Mouse (Mus musculus) ES-E14 (cell line): ENCODE data around the gene Sf3a2. TPM values are rescaled to one million over a fixed set of nuclear protein-coding genes. Genes with fewer than 3 reads are reported as not detected.

ENCODE experiments used
- DNase-seq: peaks from one replicate; pipeline ENCODE4 v3.0.0-alpha.2; 2013; ENCODE audit warnings: low read depth, low spot score
- H3K27ac ChIP-seq: 2 replicates; pipeline ENCODE4 v1.5.1; 2012; ENCODE audit warnings: low read depth, mild to moderate bottlenecking, low read length, moderate library complexity, mixed read lengths; ENCODE audit not compliant: poor library complexity, insufficient read depth, severe bottlenecking
- H3K36me3 ChIP-seq: 2 replicates; pipeline ENCODE4 v1.6.1; 2012; ENCODE audit warnings: mild to moderate bottlenecking, low read length, moderate library complexity, mixed read lengths; ENCODE audit not compliant: control insufficient read depth, poor library complexity, insufficient read depth, severe bottlenecking
- H3K4me1 ChIP-seq, 2 experiments: fragments of 150-350 bp in 1 of 2; sonication (generic) in 1 of 2; 2 replicates each; pipeline ENCODE4 v1.6.1; 2012; ENCODE audit warnings: low read length in 2 of 2, mild to moderate bottlenecking in 1 of 2, mixed read lengths in 1 of 2; ENCODE audit not compliant: control insufficient read depth in 2 of 2, insufficient read depth in 2 of 2, poor library complexity in 1 of 2
- H3K4me3 ChIP-seq, 2 experiments: fragments of 150-350 bp in 1 of 2; sonication (generic) in 1 of 2; 2 replicates each; pipeline ENCODE4 v1.5.1; 2012; ENCODE audit warnings: low read length in 2 of 2, low read depth in 1 of 2, mild to moderate bottlenecking in 1 of 2, mixed read lengths in 1 of 2; ENCODE audit not compliant: insufficient read depth in 1 of 2, poor library complexity in 1 of 2, severe bottlenecking in 1 of 2
- H3K9ac ChIP-seq: 2 replicates; pipeline ENCODE4 v1.6.1; 2012; ENCODE audit warnings: low read depth, mild to moderate bottlenecking, low read length, mixed read lengths; ENCODE audit not compliant: poor library complexity, insufficient read depth, severe bottlenecking
- H3K9me3 ChIP-seq: fragments of 150-350 bp; sonication (generic); 2 replicates; pipeline ENCODE4 v1.6.1; 2012; ENCODE audit warnings: low read depth, mild to moderate bottlenecking, low read length; ENCODE audit not compliant: control insufficient read depth, insufficient read depth
- CHD2 ChIP-seq: IDR thresholded peaks from 2 replicates; pipeline ENCODE4 v1.6.1; 2014; ENCODE audit warnings: mild to moderate bottlenecking, low read depth, low read length, inconsistent platforms
- HCFC1 ChIP-seq: IDR thresholded peaks from 2 replicates; pipeline ENCODE4 v1.6.1; 2012; ENCODE audit warnings: low read length, inconsistent platforms, borderline replicate concordance; ENCODE audit not compliant: insufficient read depth
- MAFK ChIP-seq: IDR thresholded peaks from 2 replicates; pipeline ENCODE4 v1.6.1; 2014; ENCODE audit warnings: mild to moderate bottlenecking, low read depth, low read length, inconsistent platforms; ENCODE audit not compliant: insufficient read depth
- ZC3H11A ChIP-seq: IDR thresholded peaks from 2 replicates; pipeline ENCODE4 v1.6.1; 2012; ENCODE audit warnings: low read depth, mild to moderate bottlenecking, inconsistent platforms, low read length, borderline replicate concordance
- ZNF384 ChIP-seq: IDR thresholded peaks from 2 replicates; pipeline ENCODE4 v1.6.1; 2012; ENCODE audit warnings: low read depth, low read length, inconsistent platforms
- in situ Hi-C, 2 experiments: fragments of 600-800 bp; cut with MboI; formaldehyde crosslinking; loops; one replicate each; pipeline ENCODE4 v1.15.1; 2025; ENCODE audit warnings: low sequenced_read_pairs in 2 of 2, inconsistent platforms in 1 of 2; ENCODE audit not compliant: unreplicated experiment in 2 of 2
- total RNA-seq: library from RNA; depleted of rRNA; stranded (reverse); fragments of 300-350 nt; gene quantifications from 2 replicates; pipeline ENCODE4 v1.2.3, GENCODE M21; 2012

The Sf3a2 gene
- total RNA-seq, 1 experiment: 31.4 TPM

DNA sequence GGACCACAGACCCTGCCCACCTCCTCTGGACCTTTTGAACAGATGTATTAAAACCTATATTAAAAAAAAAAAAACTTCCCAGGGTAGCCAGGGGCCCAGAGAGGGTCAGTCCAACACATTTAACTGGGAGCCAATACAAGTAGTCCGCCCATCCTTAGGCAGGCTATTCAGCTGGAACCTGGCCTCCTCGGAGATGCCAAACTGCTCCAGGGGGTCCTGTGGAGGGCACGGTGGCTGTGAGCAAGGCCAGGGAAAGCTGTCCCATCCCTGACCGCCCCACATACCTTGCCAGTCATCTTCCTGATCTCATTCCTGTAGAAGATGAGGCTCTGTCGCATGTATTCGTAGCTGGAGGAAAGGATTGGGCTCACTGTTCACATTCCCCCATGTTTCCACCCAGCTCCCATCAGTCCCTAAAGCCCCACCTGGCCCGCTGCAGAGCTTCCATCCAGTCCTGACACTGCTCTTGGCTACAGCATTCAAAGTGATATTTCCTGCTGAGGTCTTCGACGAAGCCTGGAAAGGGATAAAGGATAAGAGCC lies 1.6 kb upstream of the Sf3a2 start:
- H3K27ac ChIP-seq: no peak overlapping the region
- DNase-seq: no peak
- no peaks in the 10 kb centered on the region for H3K9me3 ChIP-seq
- H3K9ac ChIP-seq: no peak overlapping the region
- no peak for TF ChIP-seq ZNF384
- TF ChIP-seq ZC3H11A: no peak
- no peak for TF ChIP-seq CHD2
- no peak for TF ChIP-seq HCFC1
- TF ChIP-seq MAFK: no peak
- peaks cover 52% of the 10 kb centered on the region for H3K36me3 ChIP-seq
- H3K4me1 ChIP-seq: peaks cover 0 to 15% of the 10 kb centered on the region in 2 experiments; a peak in 1 of 4 replicates
- in situ Hi-C loops: no loop called here
- H3K4me3 ChIP-seq: no peak overlapping the region

DNA sequence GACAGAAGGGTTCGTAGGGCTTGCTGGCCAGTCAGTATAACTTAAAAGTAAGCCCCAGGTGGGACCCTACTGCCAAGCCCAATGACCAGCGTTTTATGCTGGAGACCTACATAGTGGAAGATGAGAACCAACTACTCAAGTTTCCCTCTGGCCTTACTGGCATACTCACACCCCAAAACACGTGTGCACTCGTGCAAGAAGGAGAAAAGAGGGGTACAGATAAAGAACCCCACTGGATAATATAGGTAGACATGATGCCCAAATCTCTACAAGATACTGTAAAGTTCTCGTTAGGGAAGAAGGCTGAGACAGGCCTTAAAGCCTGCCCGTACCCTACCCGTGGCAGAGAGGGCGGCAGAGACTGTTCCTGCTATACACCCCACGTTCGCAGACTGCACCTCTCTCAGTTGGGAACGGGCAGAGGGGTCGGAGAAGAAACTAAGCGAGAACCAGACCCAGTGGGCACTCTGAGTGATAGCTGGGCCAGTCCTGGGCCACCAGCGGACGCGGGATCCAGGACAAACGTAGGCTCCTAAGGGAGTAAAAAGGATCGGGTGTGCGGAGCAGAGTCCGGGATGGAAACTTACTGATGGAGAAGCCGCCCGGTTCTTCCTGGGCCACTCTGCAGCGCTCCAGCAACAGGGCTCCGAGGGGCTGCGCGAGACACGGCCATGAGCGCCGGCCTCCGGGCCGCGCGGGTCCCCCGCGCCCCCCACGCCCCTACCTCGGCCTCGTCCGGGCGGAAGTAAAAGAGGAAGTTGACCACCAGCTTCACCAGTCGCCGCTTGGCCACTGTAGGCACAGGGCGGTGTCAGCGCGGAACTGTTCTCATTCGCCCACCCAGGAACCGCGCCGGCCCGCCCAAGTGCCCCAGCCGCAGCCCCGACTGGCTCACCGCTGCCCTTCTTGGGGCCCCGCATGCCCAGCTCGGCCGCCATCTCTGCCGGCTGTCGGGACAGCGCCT lies 530 bp upstream of the Sf3a2 start:
- Histone ChIP-seq H3K9ac (peak overlapping the region; percentile 99), H3K4me3 (peak overlapping the region; percentile 80 to 91), H3K9me3 (no peaks in the 10 kb centered on the region), H3K27ac (peak overlapping the region; percentile 96), H3K4me1 (peaks cover 0 to 20% of the 10 kb centered on the region in 2 experiments; a peak in 1 of 4 replicates), H3K36me3 (peaks cover 56% of the 10 kb centered on the region)
- in situ Hi-C loops: no loop called here
- no peak for DNase-seq
- TF ChIP-seq ZNF384 (no peak), MAFK (no peak), ZC3H11A (no peak), HCFC1 (no peak), CHD2 (no peak)

DNA sequence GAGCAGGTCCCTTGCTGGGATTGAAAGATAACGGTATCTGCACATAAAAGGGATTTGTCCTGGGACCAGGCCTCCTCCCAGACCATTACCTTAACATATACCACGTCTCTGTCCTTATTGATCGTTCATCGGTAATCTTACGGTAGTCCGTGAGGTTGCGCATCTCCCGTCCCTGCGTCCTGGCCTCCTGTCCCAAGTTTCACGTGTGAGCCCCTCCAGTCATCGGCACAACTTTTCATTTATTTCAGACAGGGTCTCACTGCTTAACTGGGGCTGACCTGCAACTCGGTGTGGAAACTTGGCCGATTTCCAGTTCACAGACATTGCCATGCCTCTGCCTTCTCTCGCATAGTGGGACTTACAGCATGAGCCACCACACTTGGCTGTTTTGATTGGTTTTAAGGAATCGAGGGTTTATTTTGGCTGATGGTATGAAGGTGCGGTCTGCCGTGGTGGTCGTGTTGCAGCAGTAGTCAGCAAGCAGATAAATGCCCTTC lies 1.1 kb downstream of the Sf3a2 start:
- peak overlapping the region; percentile 96 for H3K27ac ChIP-seq
- peak overlapping the region; percentile 99 for H3K9ac ChIP-seq
- H3K4me1 ChIP-seq: peaks cover 0 to 17% of the 10 kb centered on the region in 2 experiments; a peak in 1 of 4 replicates
- in situ Hi-C loops: no loop called here
- H3K36me3 ChIP-seq: peaks cover 58% of the 10 kb centered on the region
- H3K9me3 ChIP-seq: no peaks in the 10 kb centered on the region
- DNase-seq: no peak
- TF ChIP-seq ZNF384 (no peak), MAFK (no peak), ZC3H11A (no peak), CHD2 (no peak)
- H3K4me3 ChIP-seq: peak overlapping the region; percentile 80 to 91

DNA sequence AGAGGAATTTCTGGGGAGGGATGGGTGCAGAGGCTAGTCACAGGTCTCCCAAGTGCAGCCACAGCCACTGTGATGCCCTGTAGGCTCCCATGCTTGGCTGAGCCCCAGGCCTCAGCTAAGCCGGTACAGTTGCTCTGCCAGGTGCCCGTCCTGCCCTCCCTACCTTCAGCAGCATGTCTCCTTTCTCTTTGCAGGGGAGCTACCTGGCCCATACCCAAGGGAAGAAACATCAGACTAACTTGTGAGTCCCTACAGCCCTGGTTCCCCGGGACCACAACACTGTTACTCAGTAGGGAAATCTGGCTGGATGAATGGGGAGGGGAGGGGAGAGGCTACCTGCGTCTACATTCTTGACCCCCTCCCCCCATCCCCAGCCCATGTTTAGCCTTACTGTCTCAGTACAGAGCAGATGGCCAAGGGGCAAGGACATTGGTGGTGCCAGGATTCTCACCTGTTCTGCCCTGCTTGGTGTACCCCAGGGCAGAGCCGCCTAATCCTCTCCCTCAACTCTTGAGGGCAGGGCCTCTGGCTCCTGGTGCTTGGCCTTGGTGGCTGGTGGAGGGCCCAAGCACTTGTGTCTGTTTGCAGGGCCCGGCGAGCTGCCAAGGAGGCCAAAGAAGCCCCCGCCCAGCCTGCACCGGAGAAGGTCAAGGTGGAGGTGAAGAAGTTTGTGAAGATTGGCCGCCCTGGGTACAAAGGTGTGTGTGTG lies 4.4 kb downstream of the Sf3a2 start:
- H3K4me3 ChIP-seq: no peak overlapping the region
- DNase-seq: no peak
- in situ Hi-C loops: no loop called here
- TF ChIP-seq ZC3H11A (no peak), HCFC1 (no peak), ZNF384 (no peak)
- no peak overlapping the region for H3K27ac ChIP-seq
- no peak overlapping the region for H3K9ac ChIP-seq
- peaks cover 0 to 14% of the 10 kb centered on the region in 2 experiments; a peak in 1 of 4 replicates for H3K4me1 ChIP-seq
- peaks cover 50% of the 10 kb centered on the region for H3K36me3 ChIP-seq
- no peaks in the 10 kb centered on the region for H3K9me3 ChIP-seq
